Mouse (Mus musculus) limb, embryonic 14.5 days (tissue): ENCODE measurements around the gene Fgfr2. TPM values are rescaled to one million over a fixed set of nuclear protein-coding genes. Genes with fewer than 3 reads are reported as not detected.

Experiments
- ATAC-seq: fragments of 200-750 bp; cut with Nextera tagmentation; 2 replicates; pipeline ENCODE4 v1.8.0; 2017; ENCODE audit warnings: low read depth, moderate number of reproducible peaks, moderate TSS enrichment; ENCODE audit not compliant: low FRiP score
- DNase-seq: peaks from one replicate; pipeline ENCODE4 v3.0.0-alpha.2; 2015; ENCODE audit warnings: low spot score
- H3K27ac ChIP-seq: fragments of 300-500 bp; sonication (generic); replicated peaks from 2 replicates; pipeline ENCODE4 v1.5.1; 2014; ENCODE audit warnings: low read depth, mild to moderate bottlenecking, low read length, moderate library complexity, mixed read lengths
- H3K27me3 ChIP-seq: fragments of 300-500 bp; sonication (generic); 2 replicates; pipeline ENCODE4 v1.6.1; 2014; ENCODE audit warnings: low read length, mixed read lengths; ENCODE audit not compliant: control insufficient read depth, insufficient read depth
- H3K36me3 ChIP-seq: fragments of 300-500 bp; sonication (generic); 2 replicates; pipeline ENCODE4 v1.6.1; 2014; ENCODE audit warnings: mild to moderate bottlenecking, low read length, moderate library complexity, mixed read lengths; ENCODE audit not compliant: control insufficient read depth, insufficient read depth
- H3K4me1 ChIP-seq: fragments of 300-500 bp; sonication (generic); 2 replicates; pipeline ENCODE4 v1.6.1; 2014; ENCODE audit warnings: antibody characterized with exemption, low read length, mixed read lengths; ENCODE audit not compliant: control insufficient read depth, insufficient read depth
- H3K4me2 ChIP-seq: fragments of 300-500 bp; sonication (generic); replicated peaks from 2 replicates; pipeline ENCODE4 v1.6.1; 2014; ENCODE audit warnings: low read depth, mild to moderate bottlenecking, low read length, moderate library complexity; ENCODE audit not compliant: severe bottlenecking
- H3K4me3 ChIP-seq: fragments of 300-500 bp; sonication (generic); replicated peaks from 2 replicates; pipeline ENCODE4 v1.5.1; 2014; ENCODE audit warnings: low read length
- H3K9ac ChIP-seq: fragments of 300-500 bp; sonication (generic); 2 replicates; pipeline ENCODE4 v1.6.1; 2014; ENCODE audit warnings: mild to moderate bottlenecking, low read depth, low read length, moderate library complexity; ENCODE audit not compliant: severe bottlenecking
- H3K9me3 ChIP-seq: fragments of 300-500 bp; sonication (generic); 2 replicates; pipeline ENCODE4 v1.6.1; 2016; ENCODE audit warnings: low read length; ENCODE audit not compliant: control insufficient read depth
- POLR2A ChIP-seq: fragments of 200-500 bp; IDR thresholded peaks from 2 replicates; pipeline ENCODE4 v1.8.0; 2012; ENCODE audit warnings: inconsistent platforms, mild to moderate bottlenecking, moderate library complexity, borderline replicate concordance; ENCODE audit not compliant: insufficient read depth, insufficient read length; ENCODE audit errors: extremely low read depth
- WGBS: fragments of 180-500 bp; shearing (Covaris S2); extraction: QIAGEN DNeasy Blood & Tissue Kit; methylation state at CpG from one replicate; pipeline ENCODE4 v1.1.7; 2014; 5-methylcytosine and 5-hydroxymethylcytosine counted together
- polyA plus RNA-seq, 2 experiments: library from polyadenylated mRNA; depleted of rRNA in 1 of 2; stranded (reverse) in 1 of 2; unstranded in 1 of 2; fragments of >200 nt; fragmentation: Nextera tagmentation in 1 of 2; extraction: Ambion mirVana in 1 of 2; gene quantifications; 2 replicates each; pipeline versions ENCODE4 v1.2.1 to v1.2.3; 2012 to 2014

Fgfr2 gene
- polyA plus RNA-seq, 2 experiments = 131 to 133 TPM

GRCm38 (mm10) chr7:132672481-132672959, 450.6 kb downstream of the Fgfr2 start:
- ATAC-seq = peak; percentile 84
- WGBS = 64% methylated on average over 7 of the region's 7 CpGs
- Histone ChIP-seq H3K4me2 (no peak overlapping the region), H3K9me3 (no peaks in the 10 kb centered on the region), H3K9ac (no peak overlapping the region), H3K36me3 (no peaks in the 10 kb centered on the region), H3K27ac (no peak overlapping the region), H3K4me1 (no peaks in the 10 kb centered on the region), H3K27me3 (no peaks in the 10 kb centered on the region), H3K4me3 (no peak overlapping the region)
- peak; percentile 61 for DNase-seq
- no peak for TF ChIP-seq POLR2A

- no peak for DNase-seq
- TF ChIP-seq POLR2A = no peak
- Histone ChIP-seq H3K9me3 (no peaks in the 10 kb centered on the region), H3K4me3 (no peak overlapping the region), H3K36me3 (no peaks in the 10 kb centered on the region), H3K4me1 (no peaks in the 10 kb centered on the region), H3K27ac (no peak overlapping the region), H3K4me2 (no peak overlapping the region), H3K27me3 (no peaks in the 10 kb centered on the region), H3K9ac (no peak overlapping the region)
- no peak for ATAC-seq
- WGBS = 86% methylated on average over 3 of the region's 3 CpGs
These were observed 452.3 kb downstream of the Fgfr2 start for GRCm38 (mm10) chr7:132670863-132671165.

GRCm38 (mm10) chr7:132669999-132670862, 452.9 kb downstream of the Fgfr2 start:
- DNase-seq (no peak), ATAC-seq (no peak)
- H3K27me3 ChIP-seq = no peaks in the 10 kb centered on the region
- no peaks in the 10 kb centered on the region for H3K36me3 ChIP-seq
- H3K27ac ChIP-seq = no peak overlapping the region
- H3K4me1 ChIP-seq = no peaks in the 10 kb centered on the region; the same call in 1 of the 2 replicates
- H3K4me2 ChIP-seq = no peak overlapping the region
- no peaks in the 10 kb centered on the region for H3K9me3 ChIP-seq
- H3K4me3 ChIP-seq = no peak overlapping the region
- H3K9ac ChIP-seq = no peak overlapping the region
- 90% methylated on average over 20 of the region's 20 CpGs for WGBS
- TF ChIP-seq POLR2A = no peak

GRCm38 (mm10) chr7:132668604-132669003, 454.5 kb downstream of the Fgfr2 start:
- no peaks in the 10 kb centered on the region; the same call in 1 of the 2 replicates for H3K4me1 ChIP-seq
- H3K36me3 ChIP-seq = no peaks in the 10 kb centered on the region
- H3K4me3 ChIP-seq = no peak overlapping the region
- no peaks in the 10 kb centered on the region for H3K27me3 ChIP-seq
- 80% methylated on average over 2 of the region's 2 CpGs for WGBS
- H3K9me3 ChIP-seq = no peaks in the 10 kb centered on the region
- no peak overlapping the region for H3K9ac ChIP-seq
- no peak overlapping the region for H3K27ac ChIP-seq
- TF ChIP-seq POLR2A = no peak
- ATAC-seq (no peak), DNase-seq (no peak)
- H3K4me2 ChIP-seq = no peak overlapping the region

GRCm38 (mm10) chr7:132666516-132666915, 456.6 kb downstream of the Fgfr2 start:
- no peaks in the 10 kb centered on the region for H3K36me3 ChIP-seq
- H3K4me1 ChIP-seq = no peaks in the 10 kb centered on the region; the same call in 1 of the 2 replicates
- WGBS = 81% methylated on average over 4 of the region's 4 CpGs
- H3K4me2 ChIP-seq = no peak overlapping the region
- no peak overlapping the region for H3K27ac ChIP-seq
- DNase-seq (no peak), ATAC-seq (no peak)
- H3K9me3 ChIP-seq = no peaks in the 10 kb centered on the region
- no peak overlapping the region for H3K4me3 ChIP-seq
- no peak overlapping the region for H3K9ac ChIP-seq
- H3K27me3 ChIP-seq = no peaks in the 10 kb centered on the region
- TF ChIP-seq POLR2A = no peak
